Mouse (Mus musculus) bone marrow, adult 2 months (tissue): ENCODE measurements around the gene Ltbp4. TPM values are rescaled to one million over a fixed set of nuclear protein-coding genes. Genes with fewer than 3 reads are reported as not detected.

Experiments
- H3K27ac ChIP-seq: fragments of 200-500 bp; 2 replicates; pipeline ENCODE4 v1.5.1; 2012; ENCODE audit warnings: low read depth, mild to moderate bottlenecking, control low read depth, inconsistent platforms, low read length; ENCODE audit not compliant: control insufficient read depth, poor library complexity, insufficient read depth
- H3K4me1 ChIP-seq: fragments of 200-500 bp; 2 replicates; pipeline ENCODE4 v1.6.1; 2011; ENCODE audit warnings: low read length; ENCODE audit not compliant: control insufficient read depth, insufficient read depth
- H3K4me3 ChIP-seq: fragments of 200-500 bp; replicated peaks from 2 replicates; pipeline ENCODE3; 2011; ENCODE audit warnings: mild to moderate bottlenecking, low read depth, low read length, control low read depth; ENCODE audit not compliant: control insufficient read depth
- CTCF ChIP-seq: fragments of 200-500 bp; IDR thresholded peaks from 2 replicates; pipeline ENCODE4 v1.5.1; 2011; ENCODE audit warnings: low read length, control low read depth; ENCODE audit not compliant: control insufficient read depth, insufficient read depth
- POLR2A ChIP-seq: fragments of 200-500 bp; IDR thresholded peaks from 2 replicates; pipeline ENCODE4 v1.6.1; 2011; ENCODE audit warnings: low read depth, mild to moderate bottlenecking, control low read depth, low read length, borderline replicate concordance; ENCODE audit not compliant: control insufficient read depth
- WGBS: fragments of 180-500 bp; shearing (Covaris S2); methylation state at CpG from one replicate; pipeline ENCODE4 v1.1.7; 2018; 5-methylcytosine and 5-hydroxymethylcytosine counted together
- polyA plus RNA-seq: library from polyadenylated mRNA; stranded (reverse); fragments of >200 nt; gene quantifications from 2 replicates; pipeline ENCODE4 v1.2.4, GENCODE M21; 2011; ENCODE audit warnings: low replicate concordance; ENCODE audit not compliant: missing spikeins, insufficient read depth, insufficient read length

Ltbp4 gene
- polyA plus RNA-seq, 1 experiment = 5.8 TPM

- 2% methylated on average over 44 of the region's 77 CpGs for WGBS
- peaks cover 1% of the 10 kb centered on the region; the same call in 1 of the 2 replicates for H3K4me1 ChIP-seq
- no peak overlapping the region for H3K27ac ChIP-seq
- H3K4me3 ChIP-seq = no peak overlapping the region
- TF ChIP-seq CTCF = no peak
- no peak for TF ChIP-seq POLR2A
Measured at GRCm38 (mm10) chr7:27333316-27333941, 4.1 kb downstream of the Ltbp4 start.

- no peak overlapping the region for H3K4me3 ChIP-seq
Measured at GRCm38 (mm10) chr7:27332353-27333199, 4.9 kb downstream of the Ltbp4 start.

GRCm38 (mm10) chr7:27331854-27332253, 5.6 kb downstream of the Ltbp4 start:
- WGBS = 3% methylated on average over 8 of the region's 8 CpGs
- H3K27ac ChIP-seq = no peak overlapping the region; the same call in 1 of the 2 replicates
- H3K4me1 ChIP-seq = peaks cover 1% of the 10 kb centered on the region; the same call in 1 of the 2 replicates

More at GRCm38 (mm10) chr7:27332353-27333199, 4.9 kb downstream of the Ltbp4 start:
- 2% methylated on average over 39 of the region's 39 CpGs for WGBS
- Histone ChIP-seq H3K4me1 (peaks cover 1% of the 10 kb centered on the region; the same call in 1 of the 2 replicates), H3K27ac (no peak overlapping the region)
- TF ChIP-seq CTCF (peak; percentile 88), POLR2A (no peak)

GRCm38 (mm10) chr7:27331541-27331851, 6.0 kb downstream of the Ltbp4 start:
- WGBS = 3% methylated on average over 8 of the region's 8 CpGs

More at GRCm38 (mm10) chr7:27331854-27332253, 5.6 kb downstream of the Ltbp4 start:
- no peak overlapping the region for H3K4me3 ChIP-seq
- TF ChIP-seq POLR2A (no peak), CTCF (no peak)

GRCm38 (mm10) chr7:27330709-27331540, 6.6 kb downstream of the Ltbp4 start:
- Histone ChIP-seq H3K27ac (peak overlapping the region; percentile 39; the same call in 1 of the 2 replicates), H3K4me1 (peaks cover 1% of the 10 kb centered on the region; the same call in 1 of the 2 replicates), H3K4me3 (peak overlapping the region; percentile 53)
- TF ChIP-seq POLR2A (no peak), CTCF (no peak)
- WGBS = under 1% methylated on average over 39 of the region's 39 CpGs

More at GRCm38 (mm10) chr7:27331541-27331851, 6.0 kb downstream of the Ltbp4 start:
- TF ChIP-seq CTCF (no peak), POLR2A (no peak)
- Histone ChIP-seq H3K4me1 (peaks cover 1% of the 10 kb centered on the region; the same call in 1 of the 2 replicates), H3K27ac (no peak overlapping the region; the same call in 1 of the 2 replicates), H3K4me3 (no peak overlapping the region)

GRCm38 (mm10) chr7:27329981-27330380, 7.5 kb downstream of the Ltbp4 start:
- H3K4me3 ChIP-seq = no peak overlapping the region
- H3K27ac ChIP-seq = no peak overlapping the region
- peaks cover 1% of the 10 kb centered on the region; the same call in 1 of the 2 replicates for H3K4me1 ChIP-seq
- TF ChIP-seq POLR2A (no peak), CTCF (no peak)
- WGBS = 20% methylated on average over 17 of the region's 17 CpGs

- no peak overlapping the region for H3K27ac ChIP-seq
- H3K4me3 ChIP-seq = no peak overlapping the region
- H3K4me1 ChIP-seq = peaks cover 1% of the 10 kb centered on the region; the same call in 1 of the 2 replicates
- 2% methylated on average over 45 of the region's 45 CpGs for WGBS
- TF ChIP-seq POLR2A (no peak; the same call in 1 of the 2 replicates), CTCF (peak; percentile 69)
Measured at GRCm38 (mm10) chr7:27329326-27329947, 8.1 kb downstream of the Ltbp4 start.
